Mouse (Mus musculus) heart, postnatal 4 days (tissue): ENCODE measurements around the gene Actrt1. TPM values are rescaled to one million over a fixed set of nuclear protein-coding genes. Genes with fewer than 3 reads are reported as not detected.

Experiments used
- DNase-seq: peaks from one replicate; pipeline ENCODE4 v3.0.0; 2021
- total RNA-seq, 2 experiments: library from RNA; stranded (reverse); gene quantifications; 2 replicates each; pipeline ENCODE4 v1.2.3; 2021

Actrt1 gene
- not detected for total RNA-seq

- DNase-seq = no peak
Observed at GRCm38 (mm10) chrX:46328707-46329106, at the start of gene Actrt1. Gene Actrt1 (plus strand): TSS chrX:46329007.

GRCm38 (mm10) chrX:46331463-46332115 is 2.8 kb downstream of the Actrt1 start:
- DNase-seq = no peak
